Mouse (Mus musculus): ENCODE measurements around the gene Homez. TPM values are rescaled to one million over a fixed set of nuclear protein-coding genes. Genes with fewer than 3 reads are reported as not detected.

The Homez gene
- polyA plus RNA-seq, 1 experiment from 2014 or later = 22.1 TPM

- DNase-seq (ENCODE audit: low spot score) = no peak
- Histone ChIP-seq H3K4me3 (peak overlapping the region; percentile 70), H3K4me1 (peaks cover 31% of the 10 kb centered on the region), H3K27me3 (replicated peaks; ENCODE audit: low read depth, poor library complexity, severe bottlenecking) (no peaks in the 10 kb centered on the region), H3K9me3 (no peaks in the 10 kb centered on the region), H3K36me3 (replicated peaks) (peaks cover 26% of the 10 kb centered on the region), H3K27ac (replicated peaks) (0 out of 2 replicates have a peak overlapping the region, but pooled peaks have one; percentile 92)
- WGBS = 94% methylated on average over 11 of the region's 11 CpGs
Observed at GRCm38 (mm10) chr14:54885309-54885708, 14.5 kb upstream of the Homez start.

DNA sequence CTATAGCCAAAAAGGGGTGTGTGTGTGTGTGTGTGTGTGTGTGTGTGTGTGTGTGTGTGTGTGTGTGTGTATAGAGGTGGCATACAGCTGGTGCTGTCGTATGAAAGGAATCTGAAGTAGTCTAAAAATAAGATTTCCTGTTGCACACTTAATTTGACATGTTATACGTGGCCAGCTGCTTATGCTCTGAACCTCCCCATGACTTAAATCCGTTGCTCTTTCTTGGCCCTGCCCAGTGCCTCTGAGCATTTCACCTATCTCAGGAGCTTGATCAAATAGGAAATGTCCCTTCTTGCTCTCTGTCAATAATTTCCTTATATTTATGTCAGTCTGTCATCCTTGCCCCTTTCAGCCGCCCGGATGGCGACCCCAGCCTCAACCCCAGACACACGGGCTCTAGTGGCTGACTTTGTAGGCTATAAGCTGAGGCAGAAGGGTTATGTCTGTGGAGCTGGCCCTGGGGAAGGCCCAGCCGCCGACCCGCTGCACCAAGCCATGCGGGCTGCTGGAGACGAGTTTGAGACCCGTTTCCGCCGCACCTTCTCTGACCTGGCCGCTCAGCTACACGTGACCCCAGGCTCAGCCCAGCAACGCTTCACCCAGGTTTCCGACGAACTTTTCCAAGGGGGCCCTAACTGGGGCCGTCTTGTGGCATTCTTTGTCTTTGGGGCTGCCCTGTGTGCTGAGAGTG, 13.4 kb upstream of the Homez start:
- Histone ChIP-seq H3K27me3 (replicated peaks; ENCODE audit: low read depth, poor library complexity, severe bottlenecking) (no peaks in the 10 kb centered on the region), H3K27ac (replicated peaks) (peak overlapping the region; percentile 92), H3K4me1 (peaks cover 31% of the 10 kb centered on the region), H3K4me3 (peak overlapping the region; percentile 70), H3K36me3 (replicated peaks) (peaks cover 26% of the 10 kb centered on the region), H3K9me3 (no peaks in the 10 kb centered on the region)
- DNase-seq (ENCODE audit: low spot score) = peak; percentile 23
- WGBS = 33% methylated on average over 21 of the region's 21 CpGs

DNA sequence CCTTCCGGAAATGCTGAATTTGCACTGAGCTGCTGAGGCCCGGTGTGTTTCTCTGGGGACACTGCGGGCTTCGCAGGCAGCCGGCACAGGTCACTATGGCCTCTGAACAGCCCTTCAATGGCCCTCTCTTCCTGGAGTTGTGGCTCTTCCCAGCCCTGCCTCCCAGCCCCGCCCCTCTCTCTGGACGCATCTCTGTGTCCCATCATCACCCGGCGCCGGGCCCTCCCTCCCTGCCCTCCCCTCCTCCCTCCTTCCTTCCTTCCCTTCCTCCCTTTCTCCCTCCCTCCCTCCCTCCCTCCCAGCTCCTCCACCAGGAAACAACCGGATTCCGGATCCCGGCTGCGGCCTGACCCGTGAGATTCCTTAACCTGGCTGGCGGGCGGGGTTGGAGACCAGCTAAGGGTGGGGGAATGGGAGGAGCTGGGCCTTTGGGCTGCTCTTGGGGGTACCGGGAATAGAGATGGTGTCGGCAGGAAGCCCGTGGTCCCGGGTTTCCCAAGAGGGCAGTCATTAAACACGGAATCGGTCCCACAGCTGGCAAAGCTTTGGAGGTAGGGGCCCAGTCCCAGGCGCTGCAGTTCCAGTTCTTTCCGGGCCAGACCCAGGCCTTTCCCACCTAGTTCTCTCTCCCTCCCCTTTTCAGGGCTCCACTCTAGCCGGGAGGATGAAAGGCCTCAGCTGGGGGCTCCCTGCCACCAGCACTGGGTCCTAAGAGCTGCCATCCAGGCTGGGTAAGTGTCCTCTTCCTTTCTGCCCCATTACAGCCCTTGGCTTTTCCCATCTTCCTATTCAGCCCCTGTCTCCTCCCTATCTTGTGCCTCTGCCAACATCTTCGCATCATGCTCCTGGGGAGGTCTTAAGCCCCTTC, 12.6 kb upstream of the Homez start, which contains the start of the genes Bcl2l2 and Gm20521:
Gene Bcl2l2, plus strand, starts transcription at position 224 of the 868 bp plus-strand sequence.
Gene Gm20521, plus strand, starts transcription at position 288 of the 868 bp plus-strand sequence.
- peaks cover 7% of the 10 kb centered on the region for H3K27me3 ChIP-seq (replicated peaks; ENCODE audit: low read depth, poor library complexity, severe bottlenecking)
- 1% methylated on average over 27 of the region's 27 CpGs for whole genome bisulfite sequencing
- peak within 1 kb of the TSS; percentile 70 for H3K4me3 ChIP-seq
- peak within 1 kb of the TSS; percentile 92 for H3K27ac ChIP-seq (replicated peaks)
- peaks cover 31% of the 10 kb centered on the region for H3K4me1 ChIP-seq
- peak; percentile 94 for DNase-seq (ENCODE audit: low spot score)
- H3K36me3 ChIP-seq (replicated peaks) = peaks cover 26% of the 10 kb centered on the region
- H3K9me3 ChIP-seq = no peaks in the 10 kb centered on the region

GRCm38 (mm10) chr14:54877048-54877715, 6.4 kb upstream of the Homez start, which contains the start of gene Ppp1r3e:
TSS of gene Ppp1r3e (minus strand) at chr14:54877550.
- under 1% methylated on average over 61 of the region's 61 CpGs for WGBS
- H3K4me1 ChIP-seq = peaks cover 23% of the 10 kb centered on the region
- no peaks in the 10 kb centered on the region for H3K36me3 ChIP-seq (replicated peaks)
- no peaks in the 10 kb centered on the region for H3K9me3 ChIP-seq
- peaks cover 48% of the 10 kb centered on the region for H3K27me3 ChIP-seq (replicated peaks; ENCODE audit: low read depth, poor library complexity, severe bottlenecking)
- peak within 1 kb of the TSS; percentile 85 for H3K4me3 ChIP-seq
- peak; percentile 74 for DNase-seq (ENCODE audit: low spot score)
- peak within 1 kb of the TSS; percentile 86 for H3K27ac ChIP-seq (replicated peaks)

- H3K27me3 ChIP-seq (replicated peaks; ENCODE audit: low read depth, poor library complexity, severe bottlenecking) = peaks cover 48% of the 10 kb centered on the region
- WGBS = under 1% methylated on average over 72 of the region's 72 CpGs
- H3K4me1 ChIP-seq = peaks cover 23% of the 10 kb centered on the region
- H3K36me3 ChIP-seq (replicated peaks) = no peaks in the 10 kb centered on the region
- peak; percentile 90 for DNase-seq (ENCODE audit: low spot score)
- no peaks in the 10 kb centered on the region for H3K9me3 ChIP-seq
- H3K4me3 ChIP-seq = peak overlapping the region; percentile 85
- H3K27ac ChIP-seq (replicated peaks) = peak overlapping the region; percentile 86
Observed at GRCm38 (mm10) chr14:54876539-54877047, 5.8 kb upstream of the Homez start.

- 2% methylated on average over 36 of the region's 36 CpGs for WGBS
- DNase-seq (ENCODE audit: low spot score) = no peak
- Histone ChIP-seq H3K4me1 (peaks cover 23% of the 10 kb centered on the region), H3K36me3 (replicated peaks) (no peaks in the 10 kb centered on the region), H3K4me3 (peak overlapping the region; percentile 85), H3K9me3 (no peaks in the 10 kb centered on the region), H3K27ac (replicated peaks) (peak overlapping the region; percentile 86), H3K27me3 (replicated peaks; ENCODE audit: low read depth, poor library complexity, severe bottlenecking) (peaks cover 48% of the 10 kb centered on the region)
Observed at GRCm38 (mm10) chr14:54875844-54876538, 5.2 kb upstream of the Homez start.

DNA sequence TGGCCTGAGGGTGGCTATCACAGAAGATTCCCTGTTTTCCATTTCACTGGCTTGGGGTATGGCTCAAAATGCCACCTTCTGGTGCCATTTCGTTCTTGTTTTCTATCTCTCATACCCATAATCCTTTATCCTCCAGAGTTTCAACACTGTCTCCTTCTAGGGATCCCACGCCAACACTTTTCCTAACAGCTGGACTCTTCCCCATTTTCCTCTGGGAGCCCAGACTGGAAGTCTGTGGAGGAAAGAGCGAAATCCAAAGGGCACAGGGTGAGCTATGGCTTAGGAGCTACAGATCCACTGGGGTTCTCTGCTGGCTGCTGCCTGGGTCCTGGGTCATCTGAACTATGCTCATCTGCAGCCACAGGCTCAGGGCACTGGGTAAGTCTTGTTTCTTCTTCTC, 3.4 kb upstream of the Homez start:
- Histone ChIP-seq H3K4me1 (peaks cover 23% of the 10 kb centered on the region), H3K9me3 (no peaks in the 10 kb centered on the region), H3K27me3 (replicated peaks; ENCODE audit: low read depth, poor library complexity, severe bottlenecking) (peaks cover 48% of the 10 kb centered on the region), H3K36me3 (replicated peaks) (no peaks in the 10 kb centered on the region), H3K27ac (replicated peaks) (no peak overlapping the region), H3K4me3 (no peak overlapping the region)
- DNase-seq (ENCODE audit: low spot score) = no peak
- WGBS = 90% methylated on average over 3 of the region's 3 CpGs

- H3K4me3 ChIP-seq = no peak overlapping the region
- no peaks in the 10 kb centered on the region for H3K36me3 ChIP-seq (replicated peaks)
- DNase-seq (ENCODE audit: low spot score) = no peak
- peaks cover 5% of the 10 kb centered on the region for H3K4me1 ChIP-seq
- no peak overlapping the region for H3K27ac ChIP-seq (replicated peaks)
- WGBS = 87% methylated on average over 4 of the region's 4 CpGs
- H3K27me3 ChIP-seq (replicated peaks; ENCODE audit: low read depth, poor library complexity, severe bottlenecking) = no peaks in the 10 kb centered on the region
- H3K9me3 ChIP-seq = no peaks in the 10 kb centered on the region
Observed at GRCm38 (mm10) chr14:54868026-54868425, 2.7 kb downstream of the Homez start.

GRCm38 (mm10) chr14:54866936-54867335, 3.8 kb downstream of the Homez start:
- Histone ChIP-seq H3K9me3 (no peaks in the 10 kb centered on the region), H3K27ac (replicated peaks) (no peak overlapping the region), H3K27me3 (replicated peaks; ENCODE audit: low read depth, poor library complexity, severe bottlenecking) (no peaks in the 10 kb centered on the region), H3K36me3 (replicated peaks) (no peaks in the 10 kb centered on the region), H3K4me3 (no peak overlapping the region), H3K4me1 (peaks cover 14% of the 10 kb centered on the region)
- WGBS = 54% methylated on average over 5 of the region's 5 CpGs
- peak; percentile 39 for DNase-seq (ENCODE audit: low spot score)

GRCm38 (mm10) chr14:54866268-54866667, 4.5 kb downstream of the Homez start:
- Histone ChIP-seq H3K4me1 (peaks cover 14% of the 10 kb centered on the region), H3K36me3 (replicated peaks) (no peaks in the 10 kb centered on the region), H3K4me3 (no peak overlapping the region), H3K9me3 (no peaks in the 10 kb centered on the region), H3K27ac (replicated peaks) (no peak overlapping the region), H3K27me3 (replicated peaks; ENCODE audit: low read depth, poor library complexity, severe bottlenecking) (no peaks in the 10 kb centered on the region)
- no peak for DNase-seq (ENCODE audit: low spot score)
- WGBS = 61% methylated on average over 3 of the region's 3 CpGs

DNA sequence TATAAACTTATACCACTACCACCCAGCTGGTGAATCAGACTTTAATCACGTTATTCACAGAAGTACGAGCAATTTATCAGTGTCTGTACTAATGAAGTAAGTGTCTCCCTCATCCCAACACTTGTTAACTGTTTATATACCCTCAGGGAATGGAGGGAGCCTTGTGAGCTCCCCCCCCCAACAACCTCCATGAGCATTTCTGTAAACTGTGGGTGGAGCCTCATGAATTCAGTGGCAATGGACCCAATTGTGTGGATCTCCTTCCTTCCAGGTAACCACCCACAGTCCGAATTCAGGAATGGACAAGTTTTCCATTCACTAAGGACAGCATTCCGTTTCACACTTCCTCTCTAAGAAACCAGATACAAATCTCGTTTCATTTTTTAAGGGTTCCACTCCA, 5.1 kb downstream of the Homez start:
- H3K27ac ChIP-seq (replicated peaks) = no peak overlapping the region
- 84% methylated on average over 5 of the region's 5 CpGs for WGBS

More for the DNA sequence above, 5.1 kb downstream of the Homez start:
- Histone ChIP-seq H3K9me3 (no peaks in the 10 kb centered on the region), H3K27me3 (replicated peaks; ENCODE audit: low read depth, poor library complexity, severe bottlenecking) (no peaks in the 10 kb centered on the region), H3K36me3 (replicated peaks) (no peaks in the 10 kb centered on the region), H3K4me1 (peaks cover 14% of the 10 kb centered on the region), H3K4me3 (no peak overlapping the region)
- no peak for DNase-seq (ENCODE audit: low spot score)
